Mouse (Mus musculus) stomach, postnatal 0 days (tissue): ENCODE measurements at regions not wholly inside any gene's neighbourhood (a gene's known extent, or its start where the extent isn't known, plus 50 kb on each side); places are given as distances from the start of the nearest gene placed in this dataset.
"Not testable (repeated sequence)": the region's sequence is repeated elsewhere in the genome, so short reads cannot be mapped to it uniquely, and the experiment has no call there.

Experiments used
- ATAC-seq: fragments of 200-750 bp; cut with Nextera tagmentation; 2 replicates; pipeline ENCODE4 v1.8.0; 2017; ENCODE audit not compliant: low FRiP score, low TSS enrichment
- DNase-seq: peaks from one replicate; pipeline ENCODE4 v3.0.0-alpha.2; 2016; ENCODE audit warnings: low spot score
- H3K27ac ChIP-seq: fragments of 300-500 bp; sonication (generic); replicated peaks from 2 replicates; pipeline ENCODE4 v1.5.1; 2014; ENCODE audit warnings: mild to moderate bottlenecking, control low read depth
- H3K27me3 ChIP-seq: fragments of 300-500 bp; sonication (generic); 2 replicates; pipeline ENCODE4 v1.6.1; 2014; ENCODE audit warnings: low read length; ENCODE audit not compliant: control insufficient read depth, insufficient read depth
- H3K36me3 ChIP-seq: fragments of 300-500 bp; sonication (generic); 2 replicates; pipeline ENCODE4 v1.6.1; 2014; ENCODE audit warnings: low read length, mixed read lengths; ENCODE audit not compliant: control insufficient read depth, insufficient read depth
- H3K4me1 ChIP-seq: fragments of 300-500 bp; sonication (generic); replicated peaks from 2 replicates; pipeline ENCODE4 v1.6.1; 2014; ENCODE audit warnings: antibody characterized with exemption; ENCODE audit not compliant: control insufficient read depth, insufficient read depth
- H3K4me2 ChIP-seq: fragments of 300-500 bp; sonication (generic); replicated peaks from 2 replicates; pipeline ENCODE4 v1.6.1; 2014; ENCODE audit warnings: low read depth, mild to moderate bottlenecking, control low read depth, moderate library complexity
- H3K4me3 ChIP-seq: fragments of 300-500 bp; sonication (generic); 2 replicates; pipeline ENCODE4 v1.5.1; 2014; ENCODE audit warnings: low read depth, low read length, control low read depth
- H3K9ac ChIP-seq: fragments of 300-500 bp; sonication (generic); 2 replicates; pipeline ENCODE4 v1.6.1; 2014; ENCODE audit warnings: mild to moderate bottlenecking, low read length, control low read depth, mixed read lengths
- H3K9me3 ChIP-seq: fragments of 300-500 bp; sonication (generic); 2 replicates; pipeline ENCODE4 v1.6.1; 2016; ENCODE audit warnings: low read length; ENCODE audit not compliant: control insufficient read depth
- CTCF ChIP-seq: IDR thresholded peaks from 2 replicates; pipeline ENCODE4 v1.5.1; 2016; ENCODE audit warnings: antibody characterized with exemption, low read depth, mild to moderate bottlenecking, moderate library complexity
- EP300 ChIP-seq: optimal IDR thresholded peaks from 2 replicates; pipeline ENCODE3; 2016; ENCODE audit warnings: antibody characterized with exemption
- WGBS: fragments of 180-500 bp; shearing (Covaris S2); extraction: QIAGEN DNeasy Blood & Tissue Kit; methylation state at CpG from one replicate; pipeline ENCODE4 v1.1.7; 2014; 5-methylcytosine and 5-hydroxymethylcytosine counted together

DNA sequence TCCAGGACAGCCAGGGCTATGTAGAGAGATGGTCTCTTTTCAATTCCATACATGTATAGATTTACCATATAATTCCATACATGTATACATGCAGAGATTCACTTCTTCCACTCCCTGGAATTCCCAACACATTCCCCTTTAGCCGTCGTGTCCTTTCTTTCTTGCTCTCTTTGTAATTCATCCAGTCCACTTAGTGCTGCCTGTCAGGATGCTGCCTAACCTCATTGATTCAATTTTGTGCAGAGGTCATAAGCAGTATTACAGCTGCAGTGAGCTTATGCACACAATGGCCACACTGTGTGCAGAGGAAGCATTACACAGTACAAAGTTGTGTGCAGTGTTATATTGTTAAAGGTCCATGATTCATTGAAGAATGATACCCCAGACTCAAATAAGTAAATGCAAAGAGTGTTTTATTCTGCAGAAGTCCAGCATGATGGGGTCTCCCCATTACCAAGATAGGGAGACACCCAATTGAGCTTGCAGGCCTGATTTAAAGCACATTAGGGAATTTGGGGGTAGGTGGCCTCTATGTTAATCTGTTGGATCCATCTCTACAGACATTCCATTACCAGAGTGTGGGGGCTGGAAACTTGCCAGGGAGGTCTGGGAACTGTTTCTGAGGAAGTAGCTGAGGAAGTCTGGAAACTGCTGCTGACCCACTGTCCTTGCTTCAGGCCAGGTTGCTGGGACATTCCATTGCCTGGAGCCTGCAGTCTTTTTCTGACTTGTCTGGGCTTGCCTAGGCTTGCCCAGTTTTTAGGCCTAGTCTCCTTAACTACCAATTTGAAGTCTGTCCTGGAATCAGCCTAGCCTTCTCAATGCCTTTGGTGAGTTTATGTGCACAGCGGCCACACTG is 72.8 kb downstream of the Fam161a start:
- Histone ChIP-seq H3K4me1 (0 out of 2 replicates have a peak, but pooled peaks cover 2% of the 10 kb centered on the region), H3K9me3 (no peaks in the 10 kb centered on the region), H3K36me3 (no peaks in the 10 kb centered on the region), H3K27me3 (no peaks in the 10 kb centered on the region), H3K4me3 (no peak overlapping the region), H3K9ac (no peak overlapping the region), H3K4me2 (no peak overlapping the region), H3K27ac (no peak overlapping the region)
- TF ChIP-seq EP300 (no peak), CTCF (no peak)
- ATAC-seq (no peak), DNase-seq (no peak)
- WGBS = 77% methylated on average over 3 of the region's 3 CpGs

DNA sequence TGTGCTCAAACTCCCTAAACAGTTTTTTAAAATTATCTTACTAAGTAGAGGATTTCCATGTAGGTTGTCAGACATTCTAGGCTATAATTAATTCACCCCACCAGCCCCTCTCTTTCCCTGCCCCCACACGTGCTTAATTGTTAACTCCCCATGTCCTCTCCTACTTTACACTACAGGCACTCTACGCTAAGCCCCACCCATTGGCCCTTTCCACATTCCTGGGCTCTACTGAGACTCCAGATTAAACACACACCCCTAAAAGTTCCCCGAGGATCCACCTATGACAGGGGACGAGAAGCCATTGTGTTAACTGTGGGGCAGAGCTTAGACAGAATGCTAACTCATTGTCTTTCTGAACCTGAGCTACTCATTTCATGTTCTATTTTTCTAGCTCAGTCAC is 74.3 kb downstream of the Fam161a start:
- H3K27ac ChIP-seq = no peak overlapping the region
- 48% methylated on average over 4 of the region's 4 CpGs for WGBS

DNA sequence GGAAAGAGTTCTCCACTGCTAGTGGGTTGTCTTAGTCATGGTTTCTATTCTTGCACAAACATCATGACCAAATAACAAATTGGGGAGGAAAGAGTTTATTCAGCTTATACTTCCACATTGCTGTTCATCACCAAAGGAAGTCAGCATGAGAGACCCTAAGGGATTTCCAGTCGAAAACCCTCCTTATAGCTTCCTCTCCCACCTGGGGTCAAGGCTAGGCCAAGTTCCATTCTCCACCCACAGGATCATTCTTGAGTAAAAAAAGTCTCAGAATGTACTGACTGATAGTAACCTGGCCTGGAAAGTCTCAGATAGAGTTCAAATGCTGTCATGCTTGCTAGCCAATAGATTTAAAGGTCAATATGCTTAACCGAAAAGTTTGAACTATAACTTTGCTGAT is 76.5 kb downstream of the Fam161a start:
- not testable (repeated sequence) for H3K4me1 ChIP-seq, H3K27ac ChIP-seq, H3K36me3 ChIP-seq, H3K9me3 ChIP-seq, ATAC-seq, H3K9ac ChIP-seq, H3K27me3 ChIP-seq, H3K4me2 ChIP-seq, DNase-seq, H3K4me3 ChIP-seq
- 83% methylated on average over 2 of the region's 2 CpGs for WGBS

More for the DNA sequence above, 74.3 kb downstream of the Fam161a start:
- Histone ChIP-seq H3K9ac (no peak overlapping the region), H3K4me3 (no peak overlapping the region), H3K4me2 (no peak overlapping the region), H3K36me3 (no peaks in the 10 kb centered on the region), H3K27me3 (no peaks in the 10 kb centered on the region), H3K4me1 (0 out of 2 replicates have a peak, but pooled peaks cover 2% of the 10 kb centered on the region), H3K9me3 (no peaks in the 10 kb centered on the region)
- DNase-seq = no peak
- no peak for TF ChIP-seq CTCF
- TF ChIP-seq EP300 = no peak
- ATAC-seq = no peak

DNA sequence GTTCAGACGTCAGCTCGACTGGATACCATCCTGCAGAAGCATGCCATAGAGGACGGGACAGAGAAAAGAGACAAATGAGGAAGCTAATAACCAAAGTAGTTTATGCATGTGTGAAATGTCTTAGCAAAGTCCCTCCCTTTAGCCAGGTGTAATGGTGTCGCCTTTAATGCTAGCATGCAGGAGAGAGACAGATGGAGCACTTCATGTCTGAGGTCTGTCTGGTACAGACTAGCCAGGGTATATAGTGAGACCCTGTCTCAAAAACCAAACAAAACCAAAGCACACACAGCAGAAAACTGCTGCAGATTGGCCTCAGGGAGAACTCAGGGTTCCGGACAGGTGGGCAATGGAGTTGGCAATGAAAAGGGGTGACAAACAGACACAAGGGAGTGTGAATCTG is 88.0 kb downstream of the Fam161a start:
- no peak overlapping the region for H3K4me2 ChIP-seq
- TF ChIP-seq EP300 (no peak), CTCF (no peak)
- H3K4me1 ChIP-seq = no peaks in the 10 kb centered on the region
- DNase-seq (no peak), ATAC-seq (no peak)
- no peaks in the 10 kb centered on the region for H3K27me3 ChIP-seq
- WGBS = 50% methylated on average over 5 of the region's 5 CpGs
- H3K27ac ChIP-seq = no peak overlapping the region
- H3K9me3 ChIP-seq = no peaks in the 10 kb centered on the region
- H3K36me3 ChIP-seq = no peaks in the 10 kb centered on the region
- H3K9ac ChIP-seq = no peak overlapping the region
- no peak overlapping the region for H3K4me3 ChIP-seq

DNA sequence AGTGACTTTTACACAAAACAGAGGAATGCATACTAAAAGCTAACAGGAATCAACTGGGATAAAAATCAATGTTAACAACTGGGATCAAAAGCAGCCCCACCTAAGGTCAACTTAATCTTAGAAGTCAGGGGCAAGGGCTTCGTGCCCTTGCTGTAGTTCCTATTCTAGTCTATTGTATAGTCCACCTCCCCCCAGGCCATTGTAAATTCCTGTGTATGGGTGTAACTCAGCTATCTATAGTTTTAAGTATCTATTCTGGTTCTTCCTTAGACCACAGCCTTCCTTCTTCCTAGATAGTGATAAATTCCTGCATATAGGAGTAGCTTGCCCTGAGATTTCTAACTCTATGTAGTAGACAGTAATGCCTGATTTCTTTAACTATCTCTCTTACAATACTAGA is 88.4 kb downstream of the Fam161a start:
- H3K9me3 ChIP-seq, H3K9ac ChIP-seq, DNase-seq, H3K4me1 ChIP-seq, ATAC-seq, H3K36me3 ChIP-seq, H3K27ac ChIP-seq, H3K4me2 ChIP-seq, H3K4me3 ChIP-seq, H3K27me3 ChIP-seq: not testable (repeated sequence)
- 26% methylated on average over 1 of the region's 1 CpGs for WGBS

DNA sequence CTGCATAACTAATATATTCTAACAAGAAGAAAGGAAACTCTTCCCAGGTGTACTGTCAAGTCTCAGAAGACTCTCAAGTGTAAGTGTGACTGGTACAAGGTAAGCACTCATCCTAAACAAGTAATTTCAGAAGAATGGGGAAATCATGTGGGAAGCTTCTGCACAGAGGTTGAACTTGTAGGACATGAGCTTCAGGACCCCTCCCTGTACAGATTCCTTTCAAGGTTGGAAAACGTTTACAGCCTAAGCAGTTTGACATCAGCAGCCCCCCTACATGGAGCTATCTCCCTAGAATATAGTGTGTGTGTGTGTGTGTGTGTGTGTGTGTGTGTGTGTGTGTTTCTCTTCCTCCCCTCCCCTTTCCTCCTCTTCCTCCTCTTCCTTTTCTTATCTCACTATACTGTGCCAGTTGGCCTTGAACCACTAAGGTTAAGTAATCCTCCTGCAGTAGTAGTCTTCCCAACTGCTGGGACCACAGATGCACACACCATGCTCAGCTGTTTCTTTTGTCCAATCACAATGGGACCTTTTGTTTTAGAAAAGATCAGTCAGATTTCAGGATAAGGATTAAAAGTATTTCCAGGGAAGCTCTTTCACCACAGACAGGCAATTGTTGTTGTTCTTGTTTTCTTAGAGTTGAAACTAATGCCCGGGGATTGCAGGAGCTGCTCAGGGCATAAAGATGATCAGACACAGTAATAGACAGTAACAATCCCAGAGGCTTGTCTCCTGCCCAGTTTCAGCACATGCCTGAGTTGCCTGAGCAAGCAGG is 89.3 kb downstream of the Fam161a start:
- 57% methylated on average over 2 of the region's 2 CpGs for WGBS
- ATAC-seq (no peak), DNase-seq (no peak)
- Histone ChIP-seq H3K4me3 (no peak overlapping the region), H3K9me3 (no peaks in the 10 kb centered on the region), H3K36me3 (no peaks in the 10 kb centered on the region), H3K9ac (no peak overlapping the region), H3K4me2 (no peak overlapping the region), H3K4me1 (no peaks in the 10 kb centered on the region), H3K27me3 (no peaks in the 10 kb centered on the region), H3K27ac (no peak overlapping the region)
- TF ChIP-seq CTCF = no peak
- TF ChIP-seq EP300 = no peak
